Mouse (Mus musculus) ES-E14 (cell line): ENCODE measurements at regions not wholly inside any gene's neighbourhood (a gene's known extent, or its start where the extent isn't known, plus 50 kb on each side); places are given as distances from the start of the nearest gene placed in this dataset.

Experiments
- CHD2 ChIP-seq: IDR thresholded peaks from 2 replicates; pipeline ENCODE4 v1.6.1; 2014; ENCODE audit warnings: mild to moderate bottlenecking, low read depth, low read length, inconsistent platforms
- HCFC1 ChIP-seq: IDR thresholded peaks from 2 replicates; pipeline ENCODE4 v1.6.1; 2012; ENCODE audit warnings: low read length, inconsistent platforms, borderline replicate concordance; ENCODE audit not compliant: insufficient read depth
- ZC3H11A ChIP-seq: IDR thresholded peaks from 2 replicates; pipeline ENCODE4 v1.6.1; 2012; ENCODE audit warnings: low read depth, mild to moderate bottlenecking, inconsistent platforms, low read length, borderline replicate concordance
- ZNF384 ChIP-seq: IDR thresholded peaks from 2 replicates; pipeline ENCODE4 v1.6.1; 2012; ENCODE audit warnings: low read depth, low read length, inconsistent platforms

GRCm38 (mm10) chr12:32616086-32616485 lies 203.3 kb upstream of the Nampt start:
- no peak for TF ChIP-seq CHD2
- TF ChIP-seq ZC3H11A, result no peak
- no peak for TF ChIP-seq HCFC1
- TF ChIP-seq ZNF384, result no peak
